Mouse (Mus musculus) midbrain, embryonic 10.5 days (tissue): ENCODE results near the gene Pdzd4. TPM values are rescaled to one million over a fixed set of nuclear protein-coding genes. Genes with fewer than 3 reads are reported as not detected.

Source experiments
- DNase-seq: peaks from one replicate; pipeline ENCODE4 v3.0.0-alpha.2; 2017; ENCODE audit warnings: low spot score
- H3K27ac ChIP-seq: fragments of 300-500 bp; sonication (generic); replicated peaks from 2 replicates; pipeline ENCODE4 v1.5.1; 2016; ENCODE audit warnings: mild to moderate bottlenecking
- H3K27me3 ChIP-seq: fragments of 300-500 bp; sonication (generic); 2 replicates; pipeline ENCODE4 v1.6.1; 2016; ENCODE audit warnings: low read depth, mild to moderate bottlenecking; ENCODE audit not compliant: poor library complexity, severe bottlenecking
- H3K36me3 ChIP-seq: fragments of 300-500 bp; sonication (generic); 2 replicates; pipeline ENCODE4 v1.6.1; 2016; ENCODE audit warnings: mild to moderate bottlenecking, moderate library complexity
- H3K4me1 ChIP-seq: fragments of 300-500 bp; sonication (generic); 2 replicates; pipeline ENCODE4 v1.6.1; 2016
- H3K4me3 ChIP-seq: fragments of 300-500 bp; sonication (generic); 2 replicates; pipeline ENCODE4 v1.5.1; 2016; ENCODE audit warnings: mild to moderate bottlenecking, moderate library complexity
- H3K9me3 ChIP-seq: fragments of 300-500 bp; sonication (generic); replicated peaks from 2 replicates; pipeline ENCODE4 v1.6.1; 2016; ENCODE audit warnings: mild to moderate bottlenecking
- WGBS: fragments of 180-500 bp; shearing (Covaris S2); methylation state at CpG from one replicate; pipeline ENCODE4 v1.1.7; 2016; 5-methylcytosine and 5-hydroxymethylcytosine counted together
- polyA plus RNA-seq: library from polyadenylated mRNA; unstranded; fragments of >200 nt; fragmentation: Nextera tagmentation; extraction: Ambion mirVana; gene quantifications from 2 replicates; pipeline ENCODE4 v1.2.1, GENCODE M21; 2016

Pdzd4 gene
- polyA plus RNA-seq, 1 experiment from 2014 or later, result 0.80 TPM

DNA sequence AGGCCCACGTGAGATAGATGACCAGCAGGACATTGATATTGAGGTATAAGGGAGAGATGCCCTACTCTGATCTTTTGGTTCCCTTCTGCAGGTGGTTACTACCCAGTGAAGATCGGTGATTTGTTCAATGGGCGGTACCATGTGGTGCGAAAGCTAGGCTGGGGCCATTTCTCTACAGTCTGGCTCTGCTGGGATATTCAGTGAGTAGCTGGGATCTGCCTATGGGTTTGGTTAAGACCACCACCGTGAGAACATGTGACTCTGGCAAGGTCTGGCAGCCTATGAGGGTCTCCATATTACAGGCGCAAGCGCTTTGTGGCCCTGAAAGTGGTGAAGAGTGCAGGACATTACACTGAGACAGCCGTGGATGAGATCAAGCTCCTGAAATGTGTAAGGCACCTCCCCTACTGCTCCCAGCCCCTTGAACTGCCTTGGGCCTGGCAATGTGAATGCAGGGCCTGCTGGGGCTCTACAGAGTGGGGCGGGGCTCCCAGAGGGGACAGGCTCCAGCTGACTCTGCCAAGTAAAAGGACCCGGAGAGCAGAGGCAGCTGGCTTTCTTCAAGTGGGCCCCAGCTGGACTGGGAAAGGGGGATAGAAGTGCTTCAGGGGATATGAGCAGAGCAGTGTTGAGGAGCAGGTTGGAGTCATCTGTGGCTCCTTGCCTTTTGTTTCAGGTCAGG lies 49.8 kb downstream of the Pdzd4 start:
- Histone ChIP-seq H3K4me1 (0 out of 2 replicates have a peak, but pooled peaks cover 3% of the 10 kb centered on the region), H3K9me3 (no peaks in the 10 kb centered on the region; the same call in 1 of the 2 replicates), H3K27me3 (no peaks in the 10 kb centered on the region), H3K36me3 (peaks cover 42% of the 10 kb centered on the region), H3K27ac (no peak overlapping the region), H3K4me3 (no peak overlapping the region)
- peak; percentile 19 for DNase-seq
- 76% methylated on average over 10 of the region's 10 CpGs for WGBS

- Histone ChIP-seq H3K27me3 (no peaks in the 10 kb centered on the region), H3K4me1 (0 out of 2 replicates have a peak, but pooled peaks cover 3% of the 10 kb centered on the region), H3K27ac (no peak within 1 kb of the TSS), H3K4me3 (no peak within 1 kb of the TSS), H3K36me3 (peaks cover 35% of the 10 kb centered on the region), H3K9me3 (no peaks in the 10 kb centered on the region; the same call in 1 of the 2 replicates)
- 66% methylated on average over 9 of the region's 9 CpGs for WGBS
- no peak for DNase-seq
Measured at GRCm38 (mm10) chrX:73774168-73774760, 50.5 kb downstream of the Pdzd4 start, which contains the start of gene Srpk3. Gene Srpk3, plus strand, starts transcription at chrX:73774405.

- peak; percentile 13 for DNase-seq
- 57% methylated on average over 9 of the region's 9 CpGs for WGBS
- no peaks in the 10 kb centered on the region for H3K36me3 ChIP-seq
Measured at GRCm38 (mm10) chrX:73767267-73767666, 57.5 kb downstream of the Pdzd4 start.

GRCm38 (mm10) chrX:73765311-73765710 lies 59.5 kb downstream of the Pdzd4 start:
- WGBS, result 75% methylated on average over 1 of the region's 1 CpGs
- no peak overlapping the region for H3K27ac ChIP-seq
- 0 out of 2 replicates have a peak, but pooled peaks cover 5% of the 10 kb centered on the region for H3K9me3 ChIP-seq
- no peak for DNase-seq
- no peaks in the 10 kb centered on the region for H3K27me3 ChIP-seq
- no peaks in the 10 kb centered on the region for H3K4me1 ChIP-seq
- no peaks in the 10 kb centered on the region for H3K36me3 ChIP-seq
- H3K4me3 ChIP-seq, result no peak overlapping the region

More at GRCm38 (mm10) chrX:73767267-73767666, 57.5 kb downstream of the Pdzd4 start:
- Histone ChIP-seq H3K4me1 (no peaks in the 10 kb centered on the region), H3K27me3 (no peaks in the 10 kb centered on the region), H3K4me3 (no peak overlapping the region), H3K9me3 (peaks cover 5% of the 10 kb centered on the region; the same call in 1 of the 2 replicates), H3K27ac (no peak overlapping the region)

DNA sequence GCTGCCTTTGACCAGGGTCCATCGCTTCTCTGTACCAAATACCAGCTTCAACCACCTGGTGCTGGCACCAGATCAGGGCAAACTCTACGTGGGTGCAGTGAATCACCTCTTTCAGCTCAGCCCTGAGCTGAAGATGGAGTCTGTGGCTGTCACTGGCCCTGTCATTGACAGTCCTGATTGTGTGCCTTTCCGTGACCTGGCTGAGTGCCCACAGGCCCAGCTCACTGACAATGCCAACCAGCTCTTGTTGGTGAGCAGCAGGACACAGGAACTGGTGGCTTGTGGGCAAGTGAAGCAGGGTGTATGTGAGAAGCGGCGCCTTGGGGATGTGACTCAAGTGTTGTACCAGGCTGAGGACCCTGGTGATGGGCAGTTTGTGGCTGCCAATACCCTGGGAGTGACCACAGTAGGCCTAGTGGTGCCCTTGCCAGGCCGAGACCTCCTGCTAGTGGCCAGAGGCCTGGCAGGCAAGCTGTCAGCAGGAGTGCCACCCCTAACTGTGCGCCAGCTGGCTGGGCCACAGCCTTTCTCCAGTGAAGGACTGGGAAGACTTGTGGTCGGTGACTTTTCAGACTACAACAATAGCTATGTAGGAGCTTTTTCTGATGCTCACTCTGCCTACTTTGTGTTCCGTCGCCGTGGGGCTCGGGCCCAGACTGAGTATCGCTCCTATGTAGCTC lies 66.0 kb downstream of the Pdzd4 start:
- Histone ChIP-seq H3K27ac (no peak overlapping the region), H3K27me3 (peaks cover 26% of the 10 kb centered on the region), H3K4me3 (no peak overlapping the region), H3K36me3 (no peaks in the 10 kb centered on the region), H3K4me1 (no peaks in the 10 kb centered on the region), H3K9me3 (no peaks in the 10 kb centered on the region)
- 88% methylated on average over 13 of the region's 13 CpGs for WGBS
- DNase-seq, result no peak

DNA sequence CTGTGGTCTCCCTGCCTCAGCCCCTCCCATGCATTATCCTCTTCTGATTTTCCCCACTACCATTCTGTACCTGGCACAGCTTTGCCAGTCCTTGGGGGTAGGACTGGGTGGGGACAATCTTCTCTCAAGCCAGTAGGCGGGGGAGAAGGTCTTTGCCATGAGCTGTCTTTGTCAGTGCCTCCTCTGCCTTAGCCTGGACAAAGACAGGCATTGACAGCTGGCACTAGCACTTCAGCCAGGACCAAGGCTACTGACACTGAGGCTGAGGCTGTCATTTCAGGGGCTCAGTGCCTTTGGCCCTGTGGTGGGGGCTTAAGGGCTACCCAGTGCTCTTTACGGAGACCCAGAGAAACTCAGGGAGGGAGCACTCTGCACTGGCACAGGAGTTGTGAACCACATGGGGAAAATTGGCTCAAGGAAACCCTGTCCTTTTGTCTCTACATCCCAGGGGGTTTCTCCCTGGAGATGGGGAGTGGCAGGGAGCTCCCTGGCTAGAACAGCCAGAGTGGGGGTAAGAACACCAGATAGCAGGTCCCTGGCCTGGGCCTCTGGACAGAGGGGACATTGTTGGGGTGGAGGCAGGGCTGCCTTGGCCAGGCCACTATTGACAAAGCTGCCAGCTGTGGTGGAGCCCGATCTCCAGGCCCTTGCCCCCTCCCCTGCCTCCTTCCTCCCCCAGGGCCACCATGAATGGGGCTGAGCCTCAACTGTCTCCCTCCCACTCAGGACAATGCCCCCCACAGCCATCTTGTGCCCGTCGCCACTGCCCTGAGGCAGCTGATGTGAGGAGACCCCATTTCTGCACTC lies 68.2 kb downstream of the Pdzd4 start, which contains the start of gene Plxnb3:
Plxnb3 (plus strand) TSS at position 757 of the 807 bp plus-strand sequence.
- WGBS, result 66% methylated on average over 5 of the region's 5 CpGs
- H3K27me3 ChIP-seq, result peaks cover 26% of the 10 kb centered on the region

DNA sequence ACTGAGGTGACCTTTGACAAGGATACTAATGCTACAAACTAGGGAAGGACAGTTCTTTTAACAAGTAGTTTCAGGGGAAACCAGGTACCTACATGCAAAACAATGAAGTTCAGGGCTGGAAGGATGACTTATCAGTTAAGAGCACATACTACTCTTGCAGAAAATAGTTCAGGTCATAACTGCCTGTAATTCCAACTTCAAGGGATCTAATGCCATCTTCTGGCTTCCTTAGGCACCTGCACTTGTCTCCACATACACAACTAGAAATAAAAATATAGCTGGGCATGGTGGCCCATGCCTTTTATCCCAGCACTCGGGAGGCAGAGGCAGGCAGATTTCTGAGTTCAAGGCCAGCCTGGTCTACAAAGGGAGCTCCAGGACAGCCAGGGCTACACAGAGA lies 75.8 kb downstream of the Pdzd4 start:
- Histone ChIP-seq H3K4me1 (no peaks in the 10 kb centered on the region), H3K27ac (no peak overlapping the region), H3K4me3 (no peak overlapping the region), H3K27me3 (no peaks in the 10 kb centered on the region), H3K9me3 (no peaks in the 10 kb centered on the region), H3K36me3 (no peaks in the 10 kb centered on the region)
- no peak for DNase-seq
- WGBS, result 91% methylated on average over 1 of the region's 1 CpGs

More for the DNA sequence above, 68.2 kb downstream of the Pdzd4 start, which contains the start of gene Plxnb3:
- H3K27ac ChIP-seq, result no peak within 1 kb of the TSS
- no peaks in the 10 kb centered on the region for H3K9me3 ChIP-seq
- DNase-seq, result no peak
- no peaks in the 10 kb centered on the region for H3K36me3 ChIP-seq
- H3K4me1 ChIP-seq, result no peaks in the 10 kb centered on the region
- no peak within 1 kb of the TSS for H3K4me3 ChIP-seq

DNA sequence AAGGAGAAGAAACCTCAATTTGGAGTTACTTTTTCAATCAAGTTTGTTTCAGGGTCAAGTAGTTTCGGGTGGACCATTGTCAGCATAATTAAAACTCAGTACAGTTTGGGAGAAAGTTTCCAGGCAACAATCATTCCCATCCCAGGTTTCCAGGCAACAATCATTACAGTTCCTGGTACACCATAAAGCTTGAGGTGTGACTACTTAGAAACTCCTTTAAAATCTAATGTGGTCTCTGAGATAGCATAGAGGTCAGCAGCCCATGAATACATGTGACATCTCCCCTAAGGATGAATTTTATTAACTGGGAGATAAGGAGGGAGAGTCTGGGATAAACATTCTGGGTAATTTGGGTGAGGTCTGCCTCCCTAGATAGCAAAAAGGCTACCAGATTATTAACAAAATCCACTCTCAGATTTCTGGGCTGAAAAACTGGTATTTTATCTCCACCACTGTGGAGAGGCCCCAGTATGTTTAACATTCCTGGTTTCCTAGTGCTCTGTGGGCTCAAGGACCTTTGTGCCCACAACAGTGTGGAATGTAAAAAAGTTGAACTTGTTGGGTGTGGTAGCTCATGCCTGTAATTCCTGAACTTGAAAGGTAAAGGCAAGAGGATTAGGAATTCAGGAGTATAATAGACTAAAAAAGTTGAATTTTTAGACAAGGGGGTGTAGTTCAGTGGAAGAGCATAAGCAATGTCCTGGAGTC lies 79.8 kb downstream of the Pdzd4 start:
- no peak overlapping the region for H3K4me3 ChIP-seq
- H3K27ac ChIP-seq, result no peak overlapping the region
- WGBS, result 72% methylated on average over 1 of the region's 1 CpGs
- H3K27me3 ChIP-seq, result no peaks in the 10 kb centered on the region
- H3K9me3 ChIP-seq, result no peaks in the 10 kb centered on the region
- no peaks in the 10 kb centered on the region for H3K4me1 ChIP-seq
- DNase-seq, result no peak
- H3K36me3 ChIP-seq, result no peaks in the 10 kb centered on the region

Other genes with a start within 250 kb of the Pdzd4 start
- gene Dusp9, start 185.6 kb downstream of the Pdzd4 start, polyA plus RNA-seq, result 16.6 and 32.4 TPM in 2 replicates
- gene Pnck, start 164.9 kb downstream of the Pdzd4 start, polyA plus RNA-seq, result 7.0 and 12.6 TPM in 2 replicates
- gene Slc6a8, start 151.8 kb downstream of the Pdzd4 start, polyA plus RNA-seq, result 4.1 and 4.6 TPM in 2 replicates
- gene Bcap31, start 108.8 kb downstream of the Pdzd4 start, polyA plus RNA-seq, result 144 and 157 TPM in 2 replicates
- gene Abcd1, start 108.4 kb downstream of the Pdzd4 start, polyA plus RNA-seq, result 10.9 and 11.5 TPM in 2 replicates
- 0.04 and 0.12 TPM in 2 replicates for gene Plxnb3, start 67.9 kb downstream of the Pdzd4 start, polyA plus RNA-seq
- 1.5 and 1.6 TPM in 2 replicates for gene Srpk3, start 50.6 kb downstream of the Pdzd4 start, polyA plus RNA-seq
- gene Idh3g, start 38.1 kb downstream of the Pdzd4 start, polyA plus RNA-seq, result 185 and 192 TPM in 2 replicates
- 122 and 123 TPM in 2 replicates for gene Ssr4, start 37.9 kb downstream of the Pdzd4 start, polyA plus RNA-seq
- gene Avpr2, start 67.1 kb upstream of the Pdzd4 start, polyA plus RNA-seq, result 0.14 TPM in 1 of 2 replicates, not detected in the other
- gene L1cam, start 71.1 kb upstream of the Pdzd4 start, polyA plus RNA-seq, result 7.4 and 14.4 TPM in 2 replicates
- gene Arhgap4, start 96.9 kb upstream of the Pdzd4 start, polyA plus RNA-seq, result 1.9 and 2.7 TPM in 2 replicates
- 144 and 159 TPM in 2 replicates for gene Naa10, start 97.0 kb upstream of the Pdzd4 start, polyA plus RNA-seq
- gene Renbp, start 105.9 kb upstream of the Pdzd4 start, polyA plus RNA-seq, result 16.8 and 23.3 TPM in 2 replicates
- 69.6 and 78.0 TPM in 2 replicates for gene Hcfc1, start 141.4 kb upstream of the Pdzd4 start, polyA plus RNA-seq
- 56.0 and 57.3 TPM in 2 replicates for gene Irak1, start 198.9 kb upstream of the Pdzd4 start, polyA plus RNA-seq